Mouse (Mus musculus) stomach, postnatal 0 days (tissue): ENCODE measurements around the gene Tpst1.

Source experiments
- CTCF ChIP-seq: IDR thresholded peaks from 2 replicates; pipeline ENCODE4 v1.5.1; 2016; ENCODE audit warnings: antibody characterized with exemption, low read depth, mild to moderate bottlenecking, moderate library complexity
- EP300 ChIP-seq: optimal IDR thresholded peaks from 2 replicates; pipeline ENCODE3; 2016; ENCODE audit warnings: antibody characterized with exemption

GRCm38 (mm10) chr5:130043741-130044140 is 29.4 kb upstream of the Tpst1 start:
- TF ChIP-seq CTCF (no peak), EP300 (no peak)
